34 mouse cellular contexts compared by ENCODE assay signal in the genomic region with DNA sequence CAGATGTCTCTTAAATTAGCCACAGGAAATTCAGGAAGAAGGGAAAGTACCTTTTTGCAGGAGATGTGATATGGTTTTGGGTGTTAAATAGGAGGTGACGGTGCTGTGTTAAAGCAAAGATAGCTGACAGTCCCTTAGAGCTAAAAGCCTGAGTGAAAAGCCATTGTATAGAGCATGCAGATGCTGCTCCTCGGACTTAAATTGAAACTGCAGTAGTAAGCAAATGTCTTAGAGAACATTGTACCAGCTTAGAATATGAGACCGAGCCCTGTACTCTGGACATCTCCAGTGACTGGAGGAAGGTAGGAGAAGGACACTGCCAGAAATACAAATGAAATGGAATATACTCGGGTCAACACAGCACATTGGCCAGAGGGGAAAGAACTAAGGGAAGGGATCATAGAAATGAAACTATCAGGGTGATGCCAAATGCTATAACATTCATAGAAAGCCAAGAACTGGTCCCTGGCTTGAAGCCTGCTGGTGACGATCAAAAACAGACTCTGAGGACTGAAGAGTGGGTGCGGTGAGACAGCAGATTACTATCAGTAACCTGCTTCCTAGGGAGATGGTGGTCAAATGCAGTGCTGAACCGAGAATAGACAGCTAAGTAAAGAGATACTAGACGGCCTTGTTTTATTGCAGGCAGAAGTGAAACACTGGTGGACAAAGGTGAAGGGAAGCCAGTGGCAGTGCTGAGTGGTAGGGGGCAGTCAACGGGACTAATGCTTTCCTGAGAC.
DNase-seq lines count a peak whose midpoint lies in the region; ATAC-seq lines count a peak whose summit lies in the region.
"Had no signal": no experiment of that assay in that cellular context is flagged by ENCODE, and none has a peak within 500 bp of the region (broad histone marks: within the 10 kb centered on the region; RNA-seq: fewer than 3 reads in every experiment).

No protein-coding gene starts in this region.

- H3K27ac ChIP-seq in neural tube, embryonic 13.5 days (replicated peaks) = no peak overlapping the region
- H3K27ac ChIP-seq in macrophage = peak overlapping the region; percentile 17
- H3K27ac ChIP-seq in forebrain, embryonic 16.5 days (ENCODE audit: low read length) = no peak overlapping the region
- no peak overlapping the region for H3K27ac ChIP-seq in heart, embryonic 10.5 days
- H3K27ac ChIP-seq: embryonic facial prominence, embryonic 12.5 days; hindbrain, embryonic 10.5 days; hindbrain, embryonic 15.5 days; kidney, embryonic 15.5 days; layer of hippocampus, adult 2 months; liver, embryonic 14.5 days; midbrain, embryonic 13.5 days; neural tube, embryonic 15.5 days had no signal

- no peaks in the 10 kb centered on the region for H3K27me3 ChIP-seq in neural tube, embryonic 13.5 days
- H3K27me3 ChIP-seq in forebrain, embryonic 16.5 days (replicated peaks; ENCODE audit: control insufficient read depth, insufficient read depth, low read length) = no peaks in the 10 kb centered on the region
- no peaks in the 10 kb centered on the region for H3K27me3 ChIP-seq in heart, embryonic 10.5 days (ENCODE audit: insufficient read depth, poor library complexity, severe bottlenecking)
- H3K27me3 ChIP-seq: embryonic facial prominence, embryonic 12.5 days; heart, embryonic 12.5 days; hindbrain, embryonic 15.5 days; kidney, embryonic 15.5 days; midbrain, embryonic 13.5 days; neural tube, embryonic 15.5 days had no signal

- H3K9ac ChIP-seq in neural tube, embryonic 13.5 days = 0 out of 2 replicates have a peak overlapping the region, but pooled peaks have one; percentile 12
- no peak overlapping the region for H3K9ac ChIP-seq in forebrain, embryonic 16.5 days (replicated peaks; ENCODE audit: low read depth, low read length)
- H3K9ac ChIP-seq: embryonic facial prominence, embryonic 12.5 days; heart, embryonic 12.5 days; hindbrain, embryonic 15.5 days; kidney, embryonic 15.5 days; liver, embryonic 14.5 days; midbrain, embryonic 13.5 days; neural tube, embryonic 15.5 days had no signal

- no peak for ATAC-seq in neural tube, embryonic 13.5 days (ENCODE audit: low read depth)
- no peak for ATAC-seq in forebrain, embryonic 16.5 days
- ATAC-seq: forebrain, embryonic 14.5 days; inflammation-experienced regulatory T-cells, adult 6 months; midbrain, embryonic 13.5 days had no signal

- H3K4me3 ChIP-seq in neural tube, embryonic 13.5 days = no peak overlapping the region
- H3K4me3 ChIP-seq in macrophage (ENCODE audit: inconsistent target) = no peak overlapping the region
- H3K4me3 ChIP-seq in forebrain, embryonic 16.5 days (replicated peaks; ENCODE audit: low read length) = no peak overlapping the region
- no peak overlapping the region for H3K4me3 ChIP-seq in heart, embryonic 10.5 days
- H3K4me3 ChIP-seq: embryonic facial prominence, embryonic 12.5 days; heart, embryonic 12.5 days; hindbrain, embryonic 10.5 days; hindbrain, embryonic 15.5 days; kidney, embryonic 15.5 days; layer of hippocampus, adult 2 months; midbrain, embryonic 13.5 days; neural tube, embryonic 15.5 days had no signal

- no peak overlapping the region for H3K4me2 ChIP-seq in neural tube, embryonic 13.5 days
- no peak overlapping the region for H3K4me2 ChIP-seq in forebrain, embryonic 16.5 days (ENCODE audit: low read length)
- H3K4me2 ChIP-seq: embryonic facial prominence, embryonic 12.5 days; heart, embryonic 12.5 days; hindbrain, embryonic 15.5 days; kidney, embryonic 15.5 days; midbrain, embryonic 13.5 days; neural tube, embryonic 15.5 days had no signal

- peaks cover 24% of the 10 kb centered on the region for H3K4me1 ChIP-seq in neural tube, embryonic 13.5 days (replicated peaks)
- 0 out of 2 replicates have a peak, but pooled peaks cover 3% of the 10 kb centered on the region for H3K4me1 ChIP-seq in forebrain, embryonic 16.5 days (replicated peaks; ENCODE audit: control insufficient read depth, insufficient read depth, low read length)
- peaks cover 17% of the 10 kb centered on the region for H3K4me1 ChIP-seq in heart, embryonic 10.5 days
- H3K4me1 ChIP-seq: embryonic facial prominence, embryonic 12.5 days had no signal

- DNase-seq in neural tube, embryonic 10.5 days (ENCODE audit: extremely low spot score, low spot score) = no peak
- DNase-seq in MN1 (ENCODE audit: low spot score) (peak; percentile 25), liver (no peak)
- DNase-seq in heart, adult 9 months (ENCODE audit: low spot score in 2 of 2) = no peak
- DNase-seq in heart, embryonic 10.5 days (ENCODE audit: low spot score) = no peak
- DNase-seq: adrenal gland, postnatal 36 days; B cell, adult 2 months; cerebellum, adult 9-10 months; cerebellum, postnatal 36 days; embryo, embryonic 11 days; gastrocnemius, postnatal 10 days; kidney, adult 18-20 months; kidney, postnatal 25 days; layer of hippocampus, postnatal 36 days; left cerebral cortex, postnatal 4 days; lung, adult 2 months; lung, postnatal 10 days; retina, postnatal 1 day; right cerebral cortex, postnatal 14 days had no signal

- H3K79me2 ChIP-seq in macrophage (ENCODE audit: inconsistent target) = peaks cover 27% of the 10 kb centered on the region; the same call in 1 of the 2 replicates

- no peaks in the 10 kb centered on the region for H3K36me3 ChIP-seq in neural tube, embryonic 13.5 days
- H3K36me3 ChIP-seq in macrophage (ENCODE audit: inconsistent target) = no peaks in the 10 kb centered on the region
- H3K36me3 ChIP-seq in forebrain, embryonic 16.5 days (ENCODE audit: control insufficient read depth, insufficient read depth) = no peaks in the 10 kb centered on the region
- H3K36me3 ChIP-seq in heart, embryonic 10.5 days = 0 out of 2 replicates have a peak, but pooled peaks cover 2% of the 10 kb centered on the region
- H3K36me3 ChIP-seq: embryonic facial prominence, embryonic 12.5 days; heart, embryonic 12.5 days; hindbrain, embryonic 15.5 days; midbrain, embryonic 13.5 days; neural tube, embryonic 15.5 days had no signal

- 71% methylated on average over 9 of the region's 9 CpGs for WGBS in neural tube, embryonic 13.5 days
- 35% methylated on average over 9 of the region's 9 CpGs for WGBS in macrophage (ENCODE audit: missing documents)
- 74% methylated on average over 9 of the region's 9 CpGs for WGBS in forebrain, embryonic 16.5 days
- WGBS in heart, embryonic 10.5 days = 60% methylated on average over 9 of the region's 9 CpGs

- no peaks in the 10 kb centered on the region for H3K9me3 ChIP-seq in neural tube, embryonic 13.5 days
- H3K9me3 ChIP-seq in forebrain, embryonic 16.5 days (ENCODE audit: control insufficient read depth, low read length) = no peaks in the 10 kb centered on the region
- no peaks in the 10 kb centered on the region for H3K9me3 ChIP-seq in heart, embryonic 10.5 days
- H3K9me3 ChIP-seq: embryonic facial prominence, embryonic 12.5 days; G1E; hindbrain, embryonic 10.5 days; hindbrain, embryonic 15.5 days; kidney, embryonic 15.5 days; midbrain, embryonic 13.5 days; neural tube, embryonic 15.5 days had no signal
